Mouse (Mus musculus) c-Kit-positive CD71-positive TER-119-positive erythroid progenitor cells, embryonic 14.5 days (primary cell): ENCODE results near the gene Slc7a5.
A peak's percentile ranks its signal among the peaks of the same experiment; 100 is the strongest.

Experiments
- DNase-seq: peaks from one replicate; pipeline ENCODE4 v3.0.0-alpha.2; 2013; ENCODE audit warnings: low spot score

The Slc7a5 gene

GRCm38 (mm10) chr8:121907587-121908248 is at the start of gene Slc7a5:
Gene Slc7a5, minus strand, starts transcription at chr8:121907694.
- DNase-seq = peak; percentile 95

DNA sequence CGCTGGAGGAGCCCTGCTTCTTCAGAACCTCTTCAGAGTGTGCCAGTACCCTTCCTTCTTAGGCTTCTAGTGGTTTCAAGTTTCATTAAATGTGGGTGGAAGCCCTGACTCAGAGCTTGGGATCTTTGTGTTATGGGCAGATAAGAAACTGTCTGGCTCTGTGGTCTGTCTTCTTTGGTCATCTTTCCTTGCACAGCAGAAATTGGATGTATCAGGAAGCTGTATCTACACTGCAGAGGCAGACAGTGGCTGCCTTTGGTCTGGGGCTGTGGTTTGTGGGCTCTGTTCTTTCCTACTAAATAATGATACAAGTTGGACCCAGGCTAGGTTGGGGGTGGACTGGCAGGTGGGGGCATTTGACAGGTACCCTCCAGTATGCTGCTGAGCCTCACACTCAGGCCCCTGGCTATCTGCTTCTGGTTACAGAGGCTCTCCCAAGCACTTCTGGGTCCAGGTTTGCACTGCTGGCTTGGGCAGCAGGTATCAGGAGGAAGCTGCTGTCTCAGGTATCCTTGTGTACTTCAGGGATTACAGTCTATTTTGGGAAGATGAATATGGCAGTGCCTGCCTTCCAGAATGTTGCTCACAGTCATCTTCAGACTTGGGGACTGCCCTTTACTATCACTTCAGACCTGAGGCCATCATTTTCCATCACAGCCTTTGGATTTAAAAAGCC is 48.5 kb upstream of the Slc7a5 start:
- peak; percentile 44 for DNase-seq

GRCm38 (mm10) chr8:121954981-121955555 is 47.6 kb upstream of the Slc7a5 start:
- DNase-seq = no peak

- no peak for DNase-seq
Measured at GRCm38 (mm10) chr8:121953821-121954545, 46.5 kb upstream of the Slc7a5 start.

DNA sequence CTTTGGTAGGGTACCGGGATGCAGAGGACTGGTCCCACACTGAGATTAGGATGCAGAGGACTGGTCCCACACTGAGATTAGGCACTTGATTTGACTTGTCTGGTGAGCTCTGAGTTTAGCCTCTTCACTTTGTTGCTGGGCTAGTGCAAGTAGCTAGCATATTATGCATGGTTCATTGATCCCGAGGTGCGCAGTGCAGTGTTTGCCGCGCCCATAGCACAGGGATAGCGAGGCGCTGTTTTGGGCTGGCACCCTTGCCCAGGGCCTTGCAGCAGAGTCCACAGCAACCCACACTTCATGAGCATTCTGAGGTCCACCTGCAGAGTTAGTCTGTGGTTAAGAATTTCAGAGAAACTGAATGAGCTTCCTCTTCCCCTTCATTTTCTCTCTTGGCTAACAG is 45.3 kb upstream of the Slc7a5 start:
- DNase-seq = no peak

DNA sequence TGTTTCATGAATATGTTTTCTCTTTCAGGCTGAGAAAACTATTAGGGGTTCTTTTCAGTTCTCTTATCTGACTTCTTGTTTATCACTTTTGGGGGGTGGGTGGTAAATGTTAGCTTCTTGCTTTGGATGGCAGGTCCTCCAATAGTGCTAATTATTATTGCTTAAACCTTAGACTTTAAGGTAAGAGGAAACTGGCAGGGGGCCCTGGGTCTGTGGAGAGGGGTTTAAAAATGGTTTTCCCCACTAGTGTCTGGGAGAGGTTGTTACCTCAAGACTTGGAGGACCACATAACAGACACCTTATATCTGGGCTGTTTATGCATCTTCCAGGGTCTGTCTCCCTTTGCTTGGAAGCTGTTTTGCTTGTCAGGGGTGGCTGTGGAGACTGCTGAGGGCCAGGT is 44.6 kb upstream of the Slc7a5 start:
- DNase-seq = no peak

- DNase-seq = no peak
Measured at GRCm38 (mm10) chr8:121951656-121952009, 44.1 kb upstream of the Slc7a5 start.

- DNase-seq = peak; percentile 58
Measured at GRCm38 (mm10) chr8:121950749-121951655, 43.5 kb upstream of the Slc7a5 start.

GRCm38 (mm10) chr8:121949941-121950748 is 42.7 kb upstream of the Slc7a5 start:
- peak; percentile 96 for DNase-seq

DNA sequence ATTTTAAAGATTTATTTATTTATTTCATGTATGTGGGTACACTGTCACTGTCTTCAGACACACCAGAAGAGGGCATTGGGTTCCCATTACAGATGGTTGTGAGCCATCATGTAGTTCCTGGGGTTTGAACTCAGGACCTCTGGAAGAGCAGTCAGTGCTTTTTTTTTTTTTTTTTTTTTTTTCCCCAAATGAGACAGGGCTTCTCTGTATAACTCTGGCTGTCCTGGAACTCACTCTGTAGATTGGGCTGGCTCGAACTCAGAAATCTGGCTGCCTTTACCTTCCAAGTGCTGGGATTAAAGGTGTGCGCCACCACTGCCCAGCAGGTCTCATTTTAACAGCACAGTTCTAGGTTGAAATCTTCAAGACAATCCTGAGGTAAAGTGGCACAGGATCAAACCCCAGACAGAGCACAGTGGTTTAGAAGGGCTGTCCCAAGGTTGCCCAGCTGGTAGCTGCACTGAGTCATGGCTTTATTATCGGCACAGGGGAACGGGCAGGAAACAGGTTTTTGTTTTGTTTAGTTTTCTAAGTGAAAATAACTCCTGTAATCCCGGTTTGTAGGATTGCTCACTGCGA is 41.8 kb upstream of the Slc7a5 start, which contains the start of gene Banp:
Gene Banp, plus strand, starts transcription at position 529 of the 579 bp plus-strand sequence.
- DNase-seq = no peak

DNA sequence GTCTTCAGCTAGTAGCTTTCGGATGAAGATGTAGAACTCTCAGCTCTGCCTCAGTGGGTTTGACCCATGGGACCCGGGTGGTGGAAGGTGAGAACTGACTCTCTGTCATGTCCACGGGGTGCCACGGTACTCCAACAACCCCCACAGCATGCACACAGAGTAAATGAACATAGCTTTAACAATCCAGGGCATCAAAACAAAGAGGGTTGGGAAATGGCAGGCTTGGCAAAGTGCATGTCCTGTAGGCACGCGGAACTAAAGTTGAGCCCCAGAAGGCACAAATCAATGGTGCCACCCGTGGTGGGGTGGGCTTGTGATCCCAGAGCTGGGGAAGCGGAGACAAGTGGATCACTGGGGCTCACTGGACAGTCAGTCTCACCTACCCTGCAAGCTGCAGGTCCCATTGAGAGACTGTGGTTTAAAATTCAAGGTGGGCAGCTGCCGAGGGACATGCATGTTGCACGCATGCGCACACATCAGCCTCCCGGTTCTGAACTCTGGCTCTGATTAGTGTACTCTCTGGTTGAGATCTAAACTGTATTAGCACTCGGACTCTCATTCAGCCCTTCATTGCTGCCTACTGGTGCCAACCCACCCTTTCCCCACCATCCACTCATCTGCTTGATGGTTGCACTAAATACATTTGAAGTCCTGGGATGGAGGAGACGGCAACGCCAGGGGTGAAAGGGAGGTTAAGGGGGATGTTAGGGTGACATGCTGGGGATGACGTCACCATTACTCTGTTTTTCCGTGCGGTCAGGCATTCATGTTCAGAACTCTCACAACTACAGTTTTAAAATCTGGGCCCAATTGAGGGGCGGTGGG is 41.0 kb upstream of the Slc7a5 start:
- DNase-seq = no peak

DNA sequence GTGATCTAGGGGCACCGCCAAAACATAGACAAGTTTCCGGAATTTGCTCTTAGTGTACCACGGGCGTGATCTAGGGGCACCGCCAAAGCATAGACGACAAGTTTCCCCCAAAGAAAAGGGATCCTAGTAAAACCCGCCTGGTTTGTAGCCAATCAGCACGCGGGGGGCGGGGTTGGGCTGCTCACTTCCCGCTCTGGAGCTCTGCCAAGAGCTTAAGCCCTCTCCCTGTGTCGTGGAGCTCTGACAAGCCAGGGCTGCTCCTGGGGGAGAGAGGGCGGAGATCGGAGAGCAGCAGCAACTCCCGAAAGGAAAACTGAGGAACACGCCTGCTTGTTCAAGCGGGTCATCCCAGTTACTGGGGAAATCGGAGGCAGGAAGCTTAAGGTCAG is 40.3 kb upstream of the Slc7a5 start:
- DNase-seq = peak; percentile 95

GRCm38 (mm10) chr8:121947047-121947752 is 39.7 kb upstream of the Slc7a5 start:
- DNase-seq = no peak

DNA sequence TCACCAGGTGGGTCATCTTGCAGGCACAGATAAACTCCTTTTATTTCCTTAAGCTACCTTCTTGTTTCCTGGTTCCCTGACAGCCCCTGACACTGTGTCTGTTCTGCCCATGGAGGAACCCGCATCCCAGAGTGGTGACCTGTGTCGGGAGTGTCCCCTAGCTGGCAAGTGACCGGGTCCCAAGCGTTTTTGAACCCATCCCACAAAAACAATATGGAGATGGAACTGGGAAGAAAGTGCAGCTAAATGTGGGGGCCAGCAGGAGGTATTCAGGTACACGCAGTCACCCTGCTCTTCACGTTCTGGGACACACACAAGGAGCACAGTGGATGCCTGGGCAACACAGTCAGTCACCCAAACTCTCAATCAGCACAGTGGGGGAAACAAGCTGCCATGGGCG is 38.9 kb upstream of the Slc7a5 start:
- no peak for DNase-seq

DNA sequence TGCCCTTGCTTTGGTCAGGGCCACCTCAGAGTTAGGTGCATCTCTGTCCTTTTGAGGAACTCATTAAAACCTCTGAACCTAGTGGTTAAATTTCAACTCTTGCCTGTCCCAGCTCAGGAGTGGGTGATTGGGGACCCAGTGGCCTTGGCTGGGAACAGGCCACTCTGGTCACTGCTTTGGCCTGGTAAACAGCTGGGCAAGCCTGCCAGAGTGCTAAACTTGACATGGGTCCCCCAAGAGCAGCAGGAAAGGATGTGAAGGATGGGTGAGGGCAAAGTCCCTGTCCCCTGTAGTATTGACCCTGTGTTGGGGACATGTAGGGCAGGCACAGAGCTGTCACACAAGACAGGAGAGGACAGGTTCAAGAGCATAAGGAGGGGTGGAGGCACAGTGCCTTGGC is 37.3 kb upstream of the Slc7a5 start, which contains the start of gene Car5a:
Gene Car5a, minus strand, starts transcription at position 74 of the 400 bp plus-strand sequence.
- DNase-seq = no peak

GRCm38 (mm10) chr8:121943716-121944115 is 36.2 kb upstream of the Slc7a5 start:
- DNase-seq = no peak

- no peak for DNase-seq
Measured at GRCm38 (mm10) chr8:121943057-121943540, 35.6 kb upstream of the Slc7a5 start.

DNA sequence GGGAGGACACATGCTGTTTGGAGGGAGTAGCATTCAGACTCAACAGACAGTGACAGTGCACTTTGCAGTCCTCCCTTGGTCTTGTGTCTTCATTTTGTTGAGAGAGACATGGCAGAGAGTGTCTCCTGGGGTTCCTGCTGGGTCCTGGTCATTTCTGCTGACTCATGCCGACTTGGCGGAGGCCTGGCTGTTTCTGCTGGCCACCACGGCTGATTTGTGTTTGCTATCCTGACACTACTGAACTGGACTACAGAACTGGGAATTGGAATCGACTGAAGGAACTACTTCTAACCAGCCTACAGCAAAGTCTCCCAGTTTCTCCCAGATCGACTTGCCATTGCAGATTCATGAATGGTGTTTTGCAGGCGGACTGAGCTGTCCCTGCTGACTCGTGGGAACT is 31.2 kb upstream of the Slc7a5 start:
- DNase-seq = no peak

DNA sequence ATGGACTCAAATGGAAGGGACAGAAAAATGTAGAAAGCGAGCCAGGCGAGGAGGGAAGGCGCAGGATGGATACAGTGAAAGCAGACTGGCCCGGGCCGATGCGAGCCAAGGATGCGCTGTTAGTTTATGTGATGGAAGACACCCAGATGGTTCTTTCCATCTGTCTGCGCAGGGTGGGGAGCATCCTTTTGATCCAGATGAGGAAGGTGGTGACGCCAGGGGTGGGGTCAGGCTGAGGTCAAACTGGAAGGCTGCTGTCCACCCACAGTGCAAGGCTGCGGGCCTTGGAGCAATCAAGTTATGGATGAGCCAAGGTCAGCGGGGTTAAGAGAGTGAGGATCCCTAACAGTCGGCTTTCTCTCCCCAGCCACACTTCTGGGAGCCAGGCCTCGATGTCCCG is 28.9 kb upstream of the Slc7a5 start:
- no peak for DNase-seq
